Mouse (Mus musculus) heart, adult 2 months (tissue): ENCODE data around the gene Gcn1l1. TPM values are rescaled to one million over a fixed set of nuclear protein-coding genes. Genes with fewer than 3 reads are reported as not detected.

Source experiments
- DNase-seq, 2 experiments: peaks; one replicate each; pipeline ENCODE4 v3.0.0; 2021
- H3K27ac ChIP-seq: fragments of 200-600 bp; 2 replicates; pipeline ENCODE4 v1.8.1; 2022
- H3K27me3 ChIP-seq: fragments of 200-500 bp; 2 replicates; pipeline ENCODE4 v1.6.1; 2012; ENCODE audit warnings: mild to moderate bottlenecking, low read length, inconsistent platforms, mixed read lengths; ENCODE audit not compliant: control insufficient read depth, insufficient read depth
- H3K36me3 ChIP-seq: fragments of 200-500 bp; 2 replicates; pipeline ENCODE4 v1.6.1; 2012; ENCODE audit warnings: low read length, inconsistent platforms; ENCODE audit not compliant: control insufficient read depth, insufficient read depth
- H3K4me1 ChIP-seq: fragments of 200-500 bp; 2 replicates; pipeline ENCODE4 v1.6.1; 2011; ENCODE audit warnings: low read length; ENCODE audit not compliant: control insufficient read depth, insufficient read depth
- H3K4me3 ChIP-seq: fragments of 200-600 bp; 2 replicates; pipeline ENCODE4 v1.8.1; 2022
- H3K79me2 ChIP-seq: fragments of 200-500 bp; replicated peaks from 2 replicates; pipeline ENCODE4 v1.6.1; 2012; ENCODE audit warnings: mild to moderate bottlenecking, inconsistent platforms, low read length, moderate library complexity, mixed read lengths; ENCODE audit not compliant: control insufficient read depth, insufficient read depth
- H3K9ac ChIP-seq: fragments of 200-500 bp; 2 replicates; pipeline ENCODE4 v1.6.1; 2012; ENCODE audit warnings: low read depth, mild to moderate bottlenecking, control low read depth, inconsistent platforms, low read length, mixed read lengths
- CTCF ChIP-seq: fragments of 200-600 bp; IDR thresholded peaks from 2 replicates; pipeline ENCODE4 v1.8.1; 2022; ENCODE audit warnings: antibody characterized with exemption, mild to moderate bottlenecking, moderate library complexity
- EP300 ChIP-seq: fragments of 200-500 bp; IDR thresholded peaks from 2 replicates; pipeline ENCODE4 v1.6.1; 2011; ENCODE audit warnings: low read depth, low read length, control low read depth; ENCODE audit not compliant: insufficient read depth
- POLR2A ChIP-seq: fragments of 200-500 bp; IDR thresholded peaks from 2 replicates; pipeline ENCODE4 v1.6.1; 2011; ENCODE audit warnings: mild to moderate bottlenecking, low read depth, low read length, control low read depth; ENCODE audit not compliant: insufficient read depth
- WGBS: fragments of 180-500 bp; shearing (Covaris S2); methylation state at CpG from one replicate; pipeline ENCODE4 v1.1.7; 2018; 5-methylcytosine and 5-hydroxymethylcytosine counted together
- intact Hi-C: fragments of 180-260 bp; cut with DNase I; formaldehyde crosslinking; loops from one replicate; pipeline ENCODE4 v1.15.1; 2025
- microRNA-seq, 2 experiments: library from miRNA; unstranded; fragments of <30 nt; microRNA quantifications; one replicate each; pipeline ENCODE4 v1.2.0; 2021
- polyA plus RNA-seq: library from polyadenylated mRNA; depleted of rRNA; stranded (reverse); fragments of >200 nt; gene quantifications from 2 replicates; pipeline ENCODE4 v1.2.3, GENCODE M21; 2012; rRNA removed
- total RNA-seq, 2 experiments: library from RNA; stranded (reverse); gene quantifications; 2 replicates each; pipeline ENCODE4 v1.2.3; 2021

Gcn1l1 gene
- total and polyA plus RNA-seq, 3 experiments, result 21.5 to 40.1 (median 34.2) TPM

GRCm38 (mm10) chr5:115669974-115670373, 104.9 kb downstream of the Gcn1l1 start:
- Histone ChIP-seq H3K36me3 (no peaks in the 10 kb centered on the region), H3K79me2 (no peaks in the 10 kb centered on the region), H3K9ac (no peak overlapping the region), H3K4me3 (no peak overlapping the region), H3K4me1 (no peaks in the 10 kb centered on the region), H3K27me3 (no peaks in the 10 kb centered on the region), H3K27ac (no peak overlapping the region)
- DNase-seq, result no peak
- intact Hi-C loops, result no loop called here
- WGBS, result 80% methylated on average over 11 of the region's 11 CpGs
- TF ChIP-seq CTCF (no peak), EP300 (no peak), POLR2A (no peak)

- intact Hi-C loops, result no loop called here
- no peaks in the 10 kb centered on the region for H3K27me3 ChIP-seq
- no peak overlapping the region for H3K9ac ChIP-seq
- no peak overlapping the region for H3K27ac ChIP-seq
- H3K4me1 ChIP-seq, result no peaks in the 10 kb centered on the region
- WGBS, result 57% methylated on average over 2 of the region's 2 CpGs
- DNase-seq, result no peak
- TF ChIP-seq POLR2A (no peak), CTCF (no peak), EP300 (no peak)
- H3K79me2 ChIP-seq, result no peaks in the 10 kb centered on the region
- H3K36me3 ChIP-seq, result no peaks in the 10 kb centered on the region
- H3K4me3 ChIP-seq, result no peak overlapping the region
These were observed 105.4 kb downstream of the Gcn1l1 start for GRCm38 (mm10) chr5:115670406-115670805.

- Histone ChIP-seq H3K36me3 (no peaks in the 10 kb centered on the region), H3K4me3 (no peak overlapping the region), H3K9ac (no peak overlapping the region), H3K4me1 (no peaks in the 10 kb centered on the region), H3K27ac (no peak overlapping the region), H3K79me2 (no peaks in the 10 kb centered on the region), H3K27me3 (no peaks in the 10 kb centered on the region)
- intact Hi-C loops, result no loop called here
- no peak for DNase-seq
- no peak for TF ChIP-seq POLR2A
- no peak for TF ChIP-seq CTCF
- TF ChIP-seq EP300, result no peak
- 75% methylated on average over 8 of the region's 8 CpGs for WGBS
These were observed 106.8 kb downstream of the Gcn1l1 start for GRCm38 (mm10) chr5:115671846-115672245.

Small RNA genes lying within 50 kb of the gene (microRNA-seq; reads per million reads assigned to microRNA genes)
- gene Mir7029 (0 reads per million in 2 experiments), gene Mir7030 (0 to 0.56 reads per million in 2 experiments)

Other genes starting within 250 kb of the Gcn1l1 start
- 10 to 100 TPM; 14.9 to 16.1 TPM for gene Srsf9, start 238.1 kb upstream of the Gcn1l1 start, total RNA-seq
- gene Srsf9, start 238.1 kb upstream of the Gcn1l1 start, polyA plus RNA-seq, result 11.8 and 15.3 TPM in 2 replicates
- gene Gatc, start 224.1 kb upstream of the Gcn1l1 start, total RNA-seq, result 10 to 100 TPM; 18.1 to 19.8 TPM
- 18.2 and 19.9 TPM in 2 replicates for gene Gatc, start 224.1 kb upstream of the Gcn1l1 start, polyA plus RNA-seq
- gene Triap1, start 224.0 kb upstream of the Gcn1l1 start, total RNA-seq, result 10 to 100 TPM; 21.8 to 24.3 TPM
- gene Triap1, start 224.0 kb upstream of the Gcn1l1 start, polyA plus RNA-seq, result 13.9 and 20.0 TPM in 2 replicates
- 100 to 1,000 TPM; 232 to 256 TPM for gene Cox6a1, start 216.3 kb upstream of the Gcn1l1 start, total RNA-seq
- gene Cox6a1, start 216.3 kb upstream of the Gcn1l1 start, polyA plus RNA-seq, result 546 and 797 TPM in 2 replicates
- gene Msi1, start 135.7 kb upstream of the Gcn1l1 start, total RNA-seq, result under 1 TPM; 0.55 to 0.99 TPM
- gene Msi1, start 135.7 kb upstream of the Gcn1l1 start, polyA plus RNA-seq, result 0.61 and 0.64 TPM in 2 replicates
- not detected for gene Pla2g1b, start 99.0 kb upstream of the Gcn1l1 start, total RNA-seq
- gene Pla2g1b, start 99.0 kb upstream of the Gcn1l1 start, polyA plus RNA-seq, result not detected in 2 replicates
- gene Sirt4, start 80.5 kb upstream of the Gcn1l1 start, total RNA-seq, result 10 to 100 TPM; 15.3 to 18.8 TPM
- gene Sirt4, start 80.5 kb upstream of the Gcn1l1 start, polyA plus RNA-seq, result 25.1 and 31.3 TPM in 2 replicates
- 10 to 100 TPM; 35.9 to 37.1 TPM for gene Pxn, start 58.6 kb upstream of the Gcn1l1 start, total RNA-seq
- 51.9 and 56.5 TPM in 2 replicates for gene Pxn, start 58.6 kb upstream of the Gcn1l1 start, polyA plus RNA-seq
- gene Rplp0, start 5.8 kb upstream of the Gcn1l1 start, total RNA-seq, result 100 to 1,000 TPM; 587 to 705 TPM
- gene Rplp0, start 5.8 kb upstream of the Gcn1l1 start, polyA plus RNA-seq, result 1,240 and 1,274 TPM in 2 replicates
- gene Rab35, start 66.7 kb downstream of the Gcn1l1 start, total RNA-seq, result 10 to 100 TPM; 41.2 to 48.6 TPM
- gene Rab35, start 66.7 kb downstream of the Gcn1l1 start, polyA plus RNA-seq, result 40.1 and 44.9 TPM in 2 replicates
- 1 to 10 TPM; 4.6 to 6.1 TPM for gene Bicdl1, start 166.4 kb downstream of the Gcn1l1 start, total RNA-seq
- gene Bicdl1, start 166.4 kb downstream of the Gcn1l1 start, polyA plus RNA-seq, result 10.1 and 10.4 TPM in 2 replicates